Mouse (Mus musculus): ENCODE measurements around the gene Abca3. TPM values are rescaled to one million over a fixed set of nuclear protein-coding genes. Genes with fewer than 3 reads are reported as not detected.
"Not testable (repeated sequence)": the region's sequence is repeated elsewhere in the genome, so short reads cannot be mapped to it uniquely, and the experiment has no call there.

Gene Abca3
- polyA plus RNA-seq, 1 experiment from 2014 or later, result 6.4 TPM

- H3K4me1 ChIP-seq, result no peaks in the 10 kb centered on the region
- H3K27me3 ChIP-seq (replicated peaks), result no peaks in the 10 kb centered on the region
- ATAC-seq (ENCODE audit: extremely low read depth, insufficient number of reproducible peaks, low FRiP score, low TSS enrichment), result no peak
- H3K27ac ChIP-seq (replicated peaks), result no peak overlapping the region
- no peak overlapping the region for H3K4me2 ChIP-seq
- no peaks in the 10 kb centered on the region for H3K9me3 ChIP-seq
- H3K9ac ChIP-seq, result no peak overlapping the region
- WGBS, result 83% methylated on average over 14 of the region's 14 CpGs
- no peak overlapping the region for H3K4me3 ChIP-seq
- H3K36me3 ChIP-seq, result peaks cover 98% of the 10 kb centered on the region
Observed at GRCm38 (mm10) chr17:24442107-24442506, 90.4 kb downstream of the Abca3 start.

- no peak within 1 kb of the TSS for H3K27ac ChIP-seq (replicated peaks)
- no peak within 1 kb of the TSS for H3K4me2 ChIP-seq
- no peak for ATAC-seq (ENCODE audit: extremely low read depth, insufficient number of reproducible peaks, low FRiP score, low TSS enrichment)
- peaks cover 98% of the 10 kb centered on the region for H3K36me3 ChIP-seq
- no peaks in the 10 kb centered on the region for H3K4me1 ChIP-seq
- no peaks in the 10 kb centered on the region for H3K9me3 ChIP-seq
- WGBS, result 73% methylated on average over 7 of the region's 7 CpGs
- no peaks in the 10 kb centered on the region for H3K27me3 ChIP-seq (replicated peaks)
- no peak within 1 kb of the TSS for H3K9ac ChIP-seq
- no peak within 1 kb of the TSS for H3K4me3 ChIP-seq
Observed at GRCm38 (mm10) chr17:24442632-24443155, 90.9 kb downstream of the Abca3 start, which contains the start of gene Dnase1l2. Dnase1l2 (minus strand) TSS chr17:24443105.

DNA sequence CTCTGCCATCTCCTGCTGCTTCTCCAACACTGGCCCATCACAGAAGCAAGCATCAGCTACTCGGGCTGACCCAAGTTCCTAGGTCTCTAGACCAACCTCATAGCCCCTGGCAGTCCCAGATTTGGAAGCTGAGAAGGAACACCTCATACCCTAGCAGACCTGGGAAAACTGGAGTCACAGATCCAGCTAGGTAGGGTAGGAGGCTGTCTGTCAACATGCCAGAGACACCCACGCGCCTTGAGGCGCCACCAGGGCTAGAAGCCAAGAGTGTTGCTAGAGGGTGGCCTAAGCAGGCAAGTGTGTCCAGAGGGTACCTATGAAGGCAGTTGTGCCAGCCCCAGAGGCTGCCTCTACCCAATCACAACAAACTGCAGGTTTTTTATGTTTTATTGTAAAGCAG, 91.7 kb downstream of the Abca3 start:
- Histone ChIP-seq H3K36me3 (peaks cover 98% of the 10 kb centered on the region), H3K4me1 (no peaks in the 10 kb centered on the region), H3K9me3 (no peaks in the 10 kb centered on the region), H3K4me2 (no peak overlapping the region), H3K4me3 (no peak overlapping the region), H3K27me3 (replicated peaks) (no peaks in the 10 kb centered on the region), H3K27ac (replicated peaks) (no peak overlapping the region), H3K9ac (no peak overlapping the region)
- no peak for ATAC-seq (ENCODE audit: extremely low read depth, insufficient number of reproducible peaks, low FRiP score, low TSS enrichment)
- 78% methylated on average over 4 of the region's 4 CpGs for WGBS

DNA sequence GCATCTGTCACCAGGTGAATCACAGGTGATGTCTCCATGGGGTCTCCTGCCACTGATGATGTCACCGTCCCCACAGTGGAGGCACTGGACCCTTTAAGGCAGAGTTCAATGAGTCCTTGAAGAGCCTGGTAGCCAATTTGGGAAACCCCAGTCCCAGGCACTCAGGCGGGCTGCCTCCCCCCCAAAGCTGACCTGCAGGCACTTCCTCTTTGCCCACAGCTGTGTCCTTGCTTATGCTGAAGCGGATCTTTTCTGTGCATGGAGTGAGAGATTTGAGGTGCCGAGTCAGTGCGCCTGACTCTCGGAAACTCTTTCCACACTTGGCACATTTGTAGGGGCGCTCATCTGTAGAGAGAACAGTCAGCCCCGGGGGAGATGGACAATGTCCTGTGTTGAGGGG, 94.8 kb downstream of the Abca3 start:
- no peak overlapping the region for H3K27ac ChIP-seq (replicated peaks)
- H3K36me3 ChIP-seq, result peaks cover 99% of the 10 kb centered on the region
- no peak overlapping the region for H3K9ac ChIP-seq
- H3K4me3 ChIP-seq, result no peak overlapping the region
- no peaks in the 10 kb centered on the region for H3K27me3 ChIP-seq (replicated peaks)
- no peak for ATAC-seq (ENCODE audit: extremely low read depth, insufficient number of reproducible peaks, low FRiP score, low TSS enrichment)
- no peak overlapping the region for H3K4me2 ChIP-seq
- no peaks in the 10 kb centered on the region; the same call in 1 of the 2 replicates for H3K4me1 ChIP-seq
- WGBS, result 89% methylated on average over 8 of the region's 8 CpGs
- no peaks in the 10 kb centered on the region for H3K9me3 ChIP-seq

- Histone ChIP-seq H3K36me3 (peaks cover 74% of the 10 kb centered on the region), H3K4me3 (no peak overlapping the region), H3K9ac (no peak overlapping the region), H3K4me2 (no peak overlapping the region), H3K9me3 (no peaks in the 10 kb centered on the region), H3K27me3 (replicated peaks) (no peaks in the 10 kb centered on the region), H3K27ac (replicated peaks) (no peak overlapping the region), H3K4me1 (peaks cover 14% of the 10 kb centered on the region)
- WGBS, result 87% methylated on average over 6 of the region's 6 CpGs
- ATAC-seq (ENCODE audit: extremely low read depth, insufficient number of reproducible peaks, low FRiP score, low TSS enrichment), result no peak
Observed at GRCm38 (mm10) chr17:24449507-24449906, 97.8 kb downstream of the Abca3 start.

DNA sequence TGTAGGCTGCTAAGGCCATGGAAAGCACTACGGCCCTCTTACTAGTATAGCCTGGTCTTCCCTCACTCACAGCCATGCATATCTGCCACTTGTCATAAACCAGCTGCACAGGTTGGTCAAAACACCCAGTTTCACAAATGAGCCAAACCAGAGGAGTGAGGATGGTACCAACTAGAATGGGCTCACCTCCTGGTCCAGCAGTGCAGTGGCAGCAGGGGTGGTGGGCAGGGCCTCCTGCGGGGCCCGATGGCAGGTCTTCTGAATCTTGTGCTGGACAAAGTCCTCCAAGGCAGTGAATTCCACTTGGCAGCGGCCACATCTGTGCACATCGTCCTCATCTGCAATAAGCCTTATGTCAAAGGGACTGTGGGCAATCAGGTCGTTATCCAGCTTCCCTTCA, 99.5 kb downstream of the Abca3 start:
- Histone ChIP-seq H3K36me3 (peaks cover 56% of the 10 kb centered on the region), H3K4me3 (no peak overlapping the region), H3K9me3 (no peaks in the 10 kb centered on the region), H3K4me1 (peaks cover 20% of the 10 kb centered on the region), H3K27me3 (replicated peaks) (no peaks in the 10 kb centered on the region), H3K27ac (replicated peaks) (no peak overlapping the region), H3K9ac (no peak overlapping the region), H3K4me2 (no peak overlapping the region)
- no peak for ATAC-seq (ENCODE audit: extremely low read depth, insufficient number of reproducible peaks, low FRiP score, low TSS enrichment)
- 92% methylated on average over 6 of the region's 6 CpGs for WGBS

- Histone ChIP-seq H3K9ac (no peak overlapping the region), H3K4me1 (peaks cover 20% of the 10 kb centered on the region), H3K9me3 (no peaks in the 10 kb centered on the region), H3K4me3 (peak overlapping the region; percentile 87; the same call in 1 of the 2 replicates), H3K27ac (replicated peaks) (no peak overlapping the region), H3K4me2 (peak overlapping the region; percentile 80), H3K27me3 (replicated peaks) (no peaks in the 10 kb centered on the region), H3K36me3 (peaks cover 35% of the 10 kb centered on the region)
- ATAC-seq (ENCODE audit: extremely low read depth, insufficient number of reproducible peaks, low FRiP score, low TSS enrichment), result no peak
- 72% methylated on average over 2 of the region's 2 CpGs for WGBS
Observed at GRCm38 (mm10) chr17:24453372-24453771, 101.6 kb downstream of the Abca3 start.

DNA sequence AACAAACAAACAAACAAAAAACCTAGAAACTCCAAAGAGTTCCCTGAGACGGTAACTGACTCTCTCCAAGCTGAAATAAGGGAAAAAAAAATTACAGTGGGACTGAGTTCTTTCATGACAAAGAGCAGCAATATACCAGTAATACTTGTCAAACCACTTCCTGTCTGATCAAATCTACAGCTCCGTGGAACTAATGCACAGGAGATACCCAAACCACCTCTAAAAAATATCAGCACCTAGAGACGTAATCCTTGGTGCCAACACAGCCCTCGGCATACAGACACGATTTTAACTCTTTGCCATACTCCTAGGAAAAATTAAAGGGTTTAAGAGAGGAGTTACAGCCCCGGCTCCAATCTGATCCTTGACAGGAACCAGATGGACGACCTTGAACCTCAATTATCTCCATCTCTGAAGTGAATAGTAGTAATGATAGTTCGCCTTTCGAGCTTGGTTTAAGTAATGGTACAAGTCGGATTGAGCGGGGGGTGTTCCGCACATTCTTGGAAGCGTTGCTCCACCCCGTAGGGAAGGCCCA, 102.5 kb downstream of the Abca3 start:
- WGBS, result 4% methylated on average over 14 of the region's 14 CpGs
- Histone ChIP-seq H3K9me3 (no peaks in the 10 kb centered on the region), H3K4me3 (peak overlapping the region; percentile 87), H3K27me3 (replicated peaks) (no peaks in the 10 kb centered on the region), H3K27ac (replicated peaks) (peak overlapping the region; percentile 97), H3K4me2 (peak overlapping the region; percentile 80), H3K4me1 (peaks cover 20% of the 10 kb centered on the region), H3K36me3 (peaks cover 26% of the 10 kb centered on the region), H3K9ac (peak overlapping the region; percentile 95)
- no peak for ATAC-seq (ENCODE audit: extremely low read depth, insufficient number of reproducible peaks, low FRiP score, low TSS enrichment)

DNA sequence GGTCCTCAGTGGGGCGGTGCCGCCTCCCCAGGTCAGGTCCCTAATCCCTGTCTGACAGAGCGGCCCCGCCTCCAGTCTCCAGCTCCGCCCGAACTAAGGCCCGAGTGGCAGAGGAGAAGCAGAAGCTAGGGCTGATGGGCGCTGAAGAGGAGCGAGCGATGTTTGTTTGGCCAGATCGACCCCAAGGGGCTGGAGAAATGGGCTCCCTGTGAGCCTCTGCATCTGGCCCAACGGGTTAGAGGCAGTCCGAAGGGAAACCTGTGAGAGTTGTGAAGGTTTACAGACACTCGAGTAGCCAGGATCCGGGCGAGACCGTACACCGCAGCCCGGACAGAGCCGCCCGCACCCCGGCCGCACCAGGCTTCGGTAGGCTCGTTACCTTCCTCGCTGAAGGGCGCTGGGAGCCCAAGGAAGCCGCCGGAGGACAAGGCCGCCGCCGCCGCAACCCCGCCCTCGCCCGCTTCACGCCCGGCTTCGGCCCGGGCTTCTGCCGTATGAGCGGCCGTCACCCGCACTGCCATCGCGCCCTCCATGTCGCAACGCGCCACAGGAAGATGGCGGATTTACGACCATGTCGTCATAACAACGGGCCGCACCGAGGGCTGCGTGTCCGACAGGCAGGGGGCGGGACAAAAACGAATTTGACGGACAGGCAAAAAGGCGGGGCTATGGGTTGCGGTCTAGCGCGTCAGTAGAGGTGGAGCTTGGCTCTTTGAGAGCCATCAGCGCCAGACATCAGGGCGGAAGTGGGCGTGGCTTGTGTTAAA, 103.2 kb downstream of the Abca3 start:
- WGBS, result 1% methylated on average over 67 of the region's 67 CpGs
- Histone ChIP-seq H3K9ac (peak overlapping the region; percentile 95), H3K4me1 (peaks cover 20% of the 10 kb centered on the region), H3K27ac (replicated peaks) (peak overlapping the region; percentile 97), H3K36me3 (peaks cover 19% of the 10 kb centered on the region), H3K9me3 (no peaks in the 10 kb centered on the region), H3K4me2 (peak overlapping the region; percentile 80), H3K4me3 (peak overlapping the region; percentile 87), H3K27me3 (replicated peaks) (no peaks in the 10 kb centered on the region)
- ATAC-seq (ENCODE audit: extremely low read depth, insufficient number of reproducible peaks, low FRiP score, low TSS enrichment), result peak; percentile 94

DNA sequence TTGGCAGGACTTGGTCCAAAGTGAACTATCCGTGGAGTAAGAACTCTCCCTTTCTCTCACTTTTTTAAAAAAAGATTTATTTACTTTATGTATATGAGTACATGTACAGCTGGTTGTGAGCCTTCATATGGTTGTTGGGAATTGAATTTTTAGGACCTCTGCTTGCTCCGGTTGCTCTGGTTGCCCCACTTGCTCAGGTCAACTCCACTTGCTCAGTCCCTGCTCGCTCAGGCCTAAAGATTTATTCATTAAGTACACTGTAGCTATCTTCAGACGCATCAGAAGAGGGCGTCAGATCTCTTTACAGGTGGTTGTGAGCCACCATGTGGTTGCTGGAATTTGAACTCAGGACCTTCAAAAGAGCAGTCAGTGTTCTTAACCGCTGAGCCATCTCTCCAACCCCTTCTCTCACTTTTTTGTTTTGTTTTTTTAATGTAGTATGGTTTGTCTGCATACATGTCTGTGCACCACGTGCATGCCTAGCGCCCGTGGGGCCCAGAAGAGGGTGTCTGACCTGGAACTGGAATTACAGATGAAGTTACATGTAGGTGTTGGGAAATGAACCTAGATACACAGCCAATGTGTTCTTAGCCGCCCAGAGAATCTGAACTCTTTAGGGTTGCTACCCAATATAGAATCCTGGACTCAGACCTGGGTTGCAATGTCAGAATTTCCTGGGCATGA, 103.9 kb downstream of the Abca3 start:
- H3K4me1 ChIP-seq, result peaks cover 20% of the 10 kb centered on the region
- H3K4me2 ChIP-seq, result peak overlapping the region; percentile 80
- ATAC-seq (ENCODE audit: extremely low read depth, insufficient number of reproducible peaks, low FRiP score, low TSS enrichment); H3K27me3 ChIP-seq (replicated peaks); H3K9me3 ChIP-seq; H3K9ac ChIP-seq: not testable (repeated sequence)
- peaks cover 12% of the 10 kb centered on the region for H3K36me3 ChIP-seq
- peak overlapping the region; percentile 87 for H3K4me3 ChIP-seq
- peak overlapping the region; percentile 73 for H3K27ac ChIP-seq (replicated peaks)
- 52% methylated on average over 10 of the region's 10 CpGs for WGBS

Data from heart, embryonic 13.5 days (tissue).